Mouse (Mus musculus) inflammation-experienced regulatory T-cells (primary cell): ENCODE results near the gene Olfr459. TPM values are rescaled to one million over a fixed set of nuclear protein-coding genes. Genes with fewer than 3 reads are reported as not detected.

Experiments used
- polyA plus RNA-seq, 2 experiments: library from polyadenylated mRNA; unstranded; fragments of 100-300 nt; shearing (Covaris generic); gene quantifications; one replicate each; pipeline ENCODE4 v1.2.1; 2017

Olfr459 gene
- polyA plus RNA-seq, result under 1 TPM in 1 of 2 experiments, not detected in 1; 0.06 TPM

DNA sequence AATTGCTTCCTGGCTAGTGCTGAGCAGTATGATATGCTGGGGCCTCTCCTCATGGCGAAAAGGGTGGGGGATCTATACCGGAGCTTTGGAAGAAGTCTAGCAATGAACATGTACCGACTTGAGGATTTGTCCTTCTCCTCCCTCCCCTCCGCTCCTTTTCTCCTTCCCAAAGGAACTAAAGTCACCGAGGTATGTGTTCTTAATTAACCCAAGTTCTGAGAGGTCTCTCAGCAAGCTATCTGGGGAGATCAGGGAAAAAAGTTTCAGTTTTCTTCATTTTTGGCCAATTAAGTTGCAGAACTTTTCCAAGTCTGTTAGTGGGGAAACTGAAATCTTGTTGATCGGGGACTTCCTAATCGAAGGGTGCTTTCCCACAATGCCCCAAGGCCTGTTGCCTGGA is at the start of gene Olfr459:
Olfr459 (minus strand) TSS at position 101 of the 400 bp plus-strand sequence.

Other genes starting within 250 kb of the Olfr459 start
- 10 to 100 TPM; 44.4 to 88.9 TPM for gene Ephb6, start 169.7 kb downstream of the Olfr459 start, polyA plus RNA-seq
- 1 to 10 TPM in 1 of 2 experiments, under 1 TPM in 1; 0.39 to 1.4 TPM for gene Trpv6, start 138.8 kb downstream of the Olfr459 start, polyA plus RNA-seq
- under 1 TPM; 0.10 to 0.18 TPM for gene Trpv5, start 94.4 kb downstream of the Olfr459 start, polyA plus RNA-seq
- not detected for gene Llcfc1, start 90.7 kb downstream of the Olfr459 start, polyA plus RNA-seq
- under 1 TPM in 1 of 2 experiments, not detected in 1; 0.47 TPM for gene Kel, start 70.8 kb downstream of the Olfr459 start, polyA plus RNA-seq
- gene Pip, start 72.4 kb upstream of the Olfr459 start, polyA plus RNA-seq, result 1,000 to 10,000 TPM in 1 of 2 experiments, not detected in 1; 1,853 TPM
- gene Sval2, start 77.8 kb upstream of the Olfr459 start, polyA plus RNA-seq, result under 1 TPM in 1 of 2 experiments, not detected in 1; 0.55 TPM
- not detected for gene Sval1, start 176.5 kb upstream of the Olfr459 start, polyA plus RNA-seq
- not detected for gene Sval3, start 193.0 kb upstream of the Olfr459 start, polyA plus RNA-seq